Mouse (Mus musculus) MEL (cell line): ENCODE measurements around the gene Spata22.

Experiments used
- GATA1 ChIP-seq: IDR thresholded peaks from 2 replicates; pipeline ENCODE4 v1.6.1; 2011; ENCODE audit warnings: low read depth, low read length, improper control_type of control experiment
- HCFC1 ChIP-seq: IDR thresholded peaks from 2 replicates; pipeline ENCODE4 v1.6.1; 2012; ENCODE audit warnings: low read depth, mild to moderate bottlenecking, inconsistent platforms, low read length, improper control_type of control experiment, moderate library complexity
- NRF1 ChIP-seq: IDR thresholded peaks from 2 replicates; pipeline ENCODE4 v1.6.1; 2014; ENCODE audit warnings: low read depth, mild to moderate bottlenecking, inconsistent platforms, low read length, improper control_type of control experiment, moderate library complexity; ENCODE audit not compliant: poor library complexity, insufficient read depth, severe bottlenecking
- POLR2A ChIP-seq, 2 experiments: IDR thresholded peaks; 2 replicates each; pipeline ENCODE4 v1.6.1; 2011 to 2012; ENCODE audit warnings: low read length in 2 of 2, mild to moderate bottlenecking in 2 of 2, control low read depth in 1 of 2, improper control_type of control experiment in 1 of 2, low read depth in 1 of 2, moderate library complexity in 1 of 2; ENCODE audit not compliant: control insufficient read depth in 1 of 2, insufficient read depth in 1 of 2, poor library complexity in 1 of 2
- SIN3A ChIP-seq: IDR thresholded peaks from 2 replicates; pipeline ENCODE4 v1.6.1; 2012; ENCODE audit warnings: low read length, improper control_type of control experiment, inconsistent platforms
- TBP ChIP-seq: IDR thresholded peaks from 2 replicates; pipeline ENCODE4 v1.8.0; 2011; ENCODE audit warnings: low read depth, low read length, improper control_type of control experiment
- ZMIZ1 ChIP-seq: IDR thresholded peaks from 2 replicates; pipeline ENCODE4 v1.6.1; 2012; ENCODE audit warnings: low read depth, mild to moderate bottlenecking, inconsistent platforms, low read length, improper control_type of control experiment, moderate library complexity

GRCm38 (mm10) chr11:73280710-73281109, 48.8 kb upstream of the Spata22 start:
- TF ChIP-seq ZMIZ1 = no peak
- TF ChIP-seq POLR2A (IDR thresholded peaks at IDR 0.05; ENCODE audit: control insufficient read depth in 1 of 2, insufficient read depth in 1 of 2, low read depth in 1 of 2, low read length in 2 of 2, poor library complexity in 1 of 2) = no peak
- no peak for TF ChIP-seq GATA1
- no peak for TF ChIP-seq SIN3A
- TF ChIP-seq TBP = no peak
- no peak for TF ChIP-seq HCFC1
- TF ChIP-seq NRF1 = no peak
